Comparison of ENCODE assay signal across 8 mouse cellular contexts in genomic region chr6:127560872-127561230, GRCm38 (mm10). TPM values are rescaled to one million over a fixed set of nuclear protein-coding genes. Genes with fewer than 3 reads are reported as not detected.
DNase-seq lines count a peak whose midpoint lies in the region; ATAC-seq and TF ChIP-seq lines count a peak whose summit lies in the region.

No protein-coding gene starts in this region.

- H3K9me3 ChIP-seq in heart, embryonic 14.5 days (ENCODE audit: control insufficient read depth, low read length), result no peaks in the 10 kb centered on the region
- no peaks in the 10 kb centered on the region for H3K9me3 ChIP-seq in MEL (replicated peaks; ENCODE audit: insufficient read depth, low read length)
- H3K9me3 ChIP-seq in hindbrain, embryonic 11.5 days (ENCODE audit: control insufficient read depth, low read length), result no peaks in the 10 kb centered on the region
- no peaks in the 10 kb centered on the region for H3K9me3 ChIP-seq in midbrain, embryonic 10.5 days (replicated peaks)

- ATAC-seq in heart, embryonic 14.5 days (ENCODE audit: insufficient number of reproducible peaks, insufficient read depth, low FRiP score, low read depth), result no peak
- ATAC-seq in hindbrain, embryonic 11.5 days (ENCODE audit: low FRiP score), result no peak

- no peak for DNase-seq in heart, postnatal 14 days
- DNase-seq in MEL (ENCODE audit: low read depth, low spot score), result no peak
- no peak for DNase-seq in hindbrain, embryonic 11.5 days (ENCODE audit: low spot score)
- DNase-seq in midbrain, embryonic 10.5 days (ENCODE audit: low spot score), result no peak
- no peak for DNase-seq in adipocyte (ENCODE audit: low spot score)
- DNase-seq in cerebellum, postnatal 36 days, result no peak
- no peak for DNase-seq in lung, postnatal 4 days

- peaks cover 1% of the 10 kb centered on the region; the same call in 1 of the 2 replicates for H3K79me2 ChIP-seq in MEL (ENCODE audit: control insufficient read depth, insufficient read depth, low read length, poor library complexity)

- H3K27me3 ChIP-seq in heart, embryonic 14.5 days (ENCODE audit: control insufficient read depth, insufficient read depth, low read length), result no peaks in the 10 kb centered on the region
- H3K27me3 ChIP-seq in MEL (ENCODE audit: control insufficient read depth in 1 of 2, insufficient read depth in 2 of 2, low read length in 2 of 2), result no peaks in the 10 kb centered on the region
- no peaks in the 10 kb centered on the region for H3K27me3 ChIP-seq in hindbrain, embryonic 11.5 days (ENCODE audit: control insufficient read depth, insufficient read depth, low read length)
- peaks cover 12% of the 10 kb centered on the region for H3K27me3 ChIP-seq in midbrain, embryonic 10.5 days (ENCODE audit: low read depth, poor library complexity, severe bottlenecking)

- peak overlapping the region; percentile 90 for H3K4me2 ChIP-seq in heart, embryonic 14.5 days (ENCODE audit: low read length)
- peak overlapping the region; percentile 52 for H3K4me2 ChIP-seq in hindbrain, embryonic 11.5 days (replicated peaks; ENCODE audit: low read depth, low read length)

- TF ChIP-seq RAD21 in MEL (IDR thresholded peaks at IDR 0.05; ENCODE audit: low read depth, low read length), result no peak

- no peaks in the 10 kb centered on the region for H3K36me3 ChIP-seq in heart, embryonic 14.5 days (ENCODE audit: control insufficient read depth, insufficient read depth, low read length)
- peaks cover 0 to 7% of the 10 kb centered on the region in 2 experiments; a peak in 1 of 4 replicates for H3K36me3 ChIP-seq in MEL (ENCODE audit: control insufficient read depth in 1 of 2, insufficient read depth in 2 of 2, low read length in 2 of 2)
- H3K36me3 ChIP-seq in hindbrain, embryonic 11.5 days (ENCODE audit: control insufficient read depth, insufficient read depth, low read length), result no peaks in the 10 kb centered on the region
- H3K36me3 ChIP-seq in midbrain, embryonic 10.5 days, result no peaks in the 10 kb centered on the region

- H3K4me1 ChIP-seq in heart, embryonic 14.5 days (ENCODE audit: control insufficient read depth in 2 of 2, insufficient read depth in 2 of 2, low read length in 2 of 2), result peaks cover 13 to 19% of the 10 kb centered on the region in 2 experiments
- H3K4me1 ChIP-seq in MEL (ENCODE audit: control insufficient read depth in 1 of 2, insufficient read depth in 2 of 2, low read length in 2 of 2), result peaks cover 0 to 11% of the 10 kb centered on the region in 2 experiments; a peak in 2 of 4 replicates
- no peaks in the 10 kb centered on the region for H3K4me1 ChIP-seq in hindbrain, embryonic 11.5 days (replicated peaks; ENCODE audit: control insufficient read depth, insufficient read depth, low read length)
- peaks cover 11% of the 10 kb centered on the region for H3K4me1 ChIP-seq in midbrain, embryonic 10.5 days

- TF ChIP-seq EP300 in MEL (IDR thresholded peaks at IDR 0.05; ENCODE audit: low read depth in 1 of 2, low read length in 2 of 2), result no peak

- no peak for TF ChIP-seq POLR2A in MEL (IDR thresholded peaks at IDR 0.05; ENCODE audit: control insufficient read depth in 1 of 2, insufficient read depth in 1 of 2, low read depth in 1 of 2, low read length in 2 of 2, poor library complexity in 1 of 2)

- peak overlapping the region; percentile 67; the same call in 1 of the 2 replicates for H3K9ac ChIP-seq in heart, embryonic 14.5 days (ENCODE audit: low read length)
- H3K9ac ChIP-seq in MEL (ENCODE audit: control insufficient read depth, low read depth, low read length, poor library complexity, severe bottlenecking), result peak overlapping the region; percentile 69
- peak overlapping the region; percentile 52 for H3K9ac ChIP-seq in hindbrain, embryonic 11.5 days (ENCODE audit: low read depth, low read length)

- peak overlapping the region in 1 of 2 experiments; percentile 61; a peak in 1 of 4 replicates for H3K27ac ChIP-seq in heart, embryonic 14.5 days (replicated peaks in 1 of 2; ENCODE audit: control insufficient read depth in 1 of 2, insufficient read depth in 1 of 2, low read depth in 2 of 2, low read length in 2 of 2)
- no peak overlapping the region for H3K27ac ChIP-seq in MEL (ENCODE audit: control insufficient read depth, low read depth, low read length)
- H3K27ac ChIP-seq in hindbrain, embryonic 11.5 days (ENCODE audit: low read depth, low read length), result no peak overlapping the region
- peak overlapping the region; percentile 84 for H3K27ac ChIP-seq in midbrain, embryonic 10.5 days (replicated peaks)

- H3K4me3 ChIP-seq in heart, embryonic 14.5 days (ENCODE audit: control insufficient read depth in 1 of 2, insufficient read depth in 1 of 2, low read depth in 1 of 2, low read length in 2 of 2), result peak overlapping the region; percentile 52 to 65
- peak overlapping the region; percentile 49 to 81 for H3K4me3 ChIP-seq in MEL (ENCODE audit: control insufficient read depth in 1 of 2, insufficient read depth in 1 of 2, low read depth in 2 of 2, low read length in 2 of 2)
- H3K4me3 ChIP-seq in hindbrain, embryonic 11.5 days (ENCODE audit: low read depth, low read length), result peak overlapping the region; percentile 36
- H3K4me3 ChIP-seq in midbrain, embryonic 10.5 days, result peak overlapping the region; percentile 65

- intact Hi-C loops in heart, postnatal 14 days (cut with DNase I), result loop anchor here (1.0 kb wide), 1 partner anchor 22 kb away; no protein-coding TSS in a partner anchor

- TF ChIP-seq CTCF in MEL (IDR thresholded peaks at IDR 0.05 in 2 of 3, conservative IDR thresholded peaks at IDR 0.05 in 1 of 3; ENCODE audit: control insufficient read depth in 1 of 3, insufficient read depth in 1 of 3, low read depth in 2 of 3, low read length in 3 of 3, poor library complexity in 1 of 3, severe bottlenecking in 1 of 3), result no peak

- 10% methylated on average over 7 of the region's 7 CpGs for WGBS in heart, embryonic 14.5 days
- 9% methylated on average over 7 of the region's 7 CpGs for WGBS in hindbrain, embryonic 11.5 days
- 9% methylated on average over 7 of the region's 7 CpGs for WGBS in midbrain, embryonic 10.5 days

TF ChIP-seq in MEL, 35 proteins besides CTCF, POLR2A, EP300 and RAD21:
- TF ChIP-seq MAZ (IDR thresholded peaks at IDR 0.05; ENCODE audit: low read depth, low read length) (0 out of 2 replicates have a peak, but pooled peaks have one; percentile 5), CHD2 (IDR thresholded peaks at IDR 0.05; ENCODE audit: low read length) (no peak), ZKSCAN1 (IDR thresholded peaks at IDR 0.05; ENCODE audit: low read depth, low read length) (no peak), MAX (IDR thresholded peaks at IDR 0.05; ENCODE audit: low read length) (no peak), ELF1 (IDR thresholded peaks at IDR 0.05; ENCODE audit: low read depth, low read length) (no peak), TCF12 (IDR thresholded peaks at IDR 0.05; ENCODE audit: low read depth, low read length) (no peak)

RNA-seq across cellular contexts. Expression of gene Cracr2a, which starts 0.3 kb away (rescaled TPM):
- 1.3 and 1.4 TPM in 2 replicates for polyA plus RNA-seq in heart, embryonic 14.5 days (2014; fragmentation: Nextera tagmentation; extraction: Ambion mirVana)
- total RNA-seq in heart, postnatal 14 days (2021), result 1 to 10 TPM; 1.4 to 2.6 TPM
- total RNA-seq in MEL (2012; rRNA removed), result 1.9 and 2.2 TPM in 2 replicates
- 1 to 10 TPM in 1 of 2 experiments, not detected in 1; 3.1 TPM for polyA plus RNA-seq in MEL (2012; ENCODE audit: insufficient read depth in 1 of 2, insufficient read length in 2 of 2, low read depth in 1 of 2, low replicate concordance in 2 of 2, missing spikeins in 1 of 2)
- 0.83 and 1.2 TPM in 2 replicates for polyA plus RNA-seq in hindbrain, embryonic 11.5 days (2014; fragmentation: Nextera tagmentation; extraction: Ambion mirVana)
- polyA plus RNA-seq in midbrain, embryonic 10.5 days (2016; fragmentation: Nextera tagmentation; extraction: Ambion mirVana), result 0.96 and 1.4 TPM in 2 replicates
